Mouse (Mus musculus): ENCODE measurements around the gene Jmjd8. TPM values are rescaled to one million over a fixed set of nuclear protein-coding genes. Genes with fewer than 3 reads are reported as not detected.
A peak's percentile ranks its signal among the peaks of the same experiment; 100 is the strongest.

The Jmjd8 gene
- polyA plus RNA-seq, 1 experiment from 2014 or later = 29.7 TPM

DNA sequence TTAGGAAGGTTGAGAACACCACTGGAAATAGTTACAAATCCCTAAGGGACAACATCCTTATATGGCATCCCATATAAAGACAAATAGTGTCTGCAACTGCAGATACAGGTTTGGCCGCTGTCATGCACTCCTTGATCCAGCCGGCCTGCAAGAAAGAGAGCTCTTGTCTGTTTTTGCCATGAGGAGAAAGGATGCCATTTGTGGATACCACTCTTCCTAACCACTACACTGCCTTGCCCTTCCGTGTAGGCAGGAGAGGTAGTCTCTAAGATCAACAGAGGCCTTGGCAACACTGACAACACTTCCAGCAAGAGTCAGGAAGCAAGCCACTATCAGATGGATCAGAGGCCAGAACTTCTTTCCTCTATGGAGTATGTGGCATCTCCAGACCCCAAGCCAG is 42.4 kb upstream of the Jmjd8 start, which contains the start of gene Ccdc78:
Gene Ccdc78 (plus strand): TSS at position 301 of the 400 bp plus-strand sequence.
- no peak for TF ChIP-seq CTCF (IDR thresholded peaks at IDR 0.05; ENCODE audit: low read depth)
- no peak for TF ChIP-seq EP300 (optimal IDR thresholded peaks at IDR 0.05)
- peak within 1 kb of the TSS; percentile 77 for H3K4me2 ChIP-seq (replicated peaks; ENCODE audit: low read depth)
- peaks cover 14% of the 10 kb centered on the region; the same call in 1 of the 2 replicates for H3K36me3 ChIP-seq (ENCODE audit: control insufficient read depth, insufficient read depth, low read length)
- H3K4me3 ChIP-seq (ENCODE audit: low read depth, low read length) = peak within 1 kb of the TSS; percentile 69
- peaks cover 5% of the 10 kb centered on the region for H3K4me1 ChIP-seq (replicated peaks; ENCODE audit: control insufficient read depth, insufficient read depth)
- ATAC-seq (ENCODE audit: low FRiP score, low TSS enrichment) = no peak
- no peak for DNase-seq (ENCODE audit: low spot score)
- no peaks in the 10 kb centered on the region for H3K27me3 ChIP-seq (ENCODE audit: control insufficient read depth, insufficient read depth, low read length)
- H3K27ac ChIP-seq (replicated peaks) = peak within 1 kb of the TSS; percentile 45
- no peaks in the 10 kb centered on the region for H3K9me3 ChIP-seq (ENCODE audit: control insufficient read depth, low read length)
- WGBS = 74% methylated on average over 3 of the region's 3 CpGs
- peak within 1 kb of the TSS; percentile 61; the same call in 1 of the 2 replicates for H3K9ac ChIP-seq (ENCODE audit: low read length)

DNA sequence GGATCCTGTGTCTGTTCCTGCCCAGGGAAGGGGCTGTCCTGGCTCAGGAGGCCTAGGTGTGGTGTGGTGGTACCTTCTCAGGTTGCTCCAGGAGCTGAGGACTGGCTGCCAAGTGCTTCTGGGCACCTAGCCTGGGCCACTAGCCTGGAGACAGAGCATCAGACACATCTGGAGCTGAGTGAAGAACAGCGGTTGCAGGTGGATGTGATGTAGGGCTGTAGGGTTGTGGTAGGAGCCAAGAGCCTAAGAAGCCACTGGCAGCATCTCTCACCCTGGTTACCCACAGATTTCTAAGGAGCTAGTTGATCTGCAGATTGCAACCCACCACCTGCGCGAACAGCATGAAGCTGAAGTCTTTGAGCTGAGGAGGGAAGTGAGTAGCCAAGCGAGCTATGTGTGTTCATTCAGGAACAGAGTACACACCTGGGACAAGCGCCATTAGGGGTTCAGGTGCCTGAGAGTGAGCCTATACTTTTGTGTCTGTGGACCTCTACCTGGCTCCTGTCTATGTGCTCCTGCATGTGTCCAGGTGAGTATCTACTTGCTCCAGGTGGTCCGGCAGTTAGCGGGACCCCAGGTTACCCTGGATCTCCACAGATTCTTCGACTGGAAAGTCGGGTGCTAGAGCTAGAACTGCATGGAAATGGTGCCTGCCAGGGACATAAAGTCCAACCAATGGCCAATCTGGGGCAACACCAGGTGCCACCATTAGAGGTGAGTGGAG is 41.7 kb upstream of the Jmjd8 start:
- no peak for DNase-seq (ENCODE audit: low spot score)
- no peak for ATAC-seq (ENCODE audit: low FRiP score, low TSS enrichment)
- Histone ChIP-seq H3K4me1 (replicated peaks; ENCODE audit: control insufficient read depth, insufficient read depth) (peaks cover 8% of the 10 kb centered on the region), H3K9ac (ENCODE audit: low read length) (no peak overlapping the region), H3K4me2 (replicated peaks; ENCODE audit: low read depth) (no peak overlapping the region), H3K4me3 (ENCODE audit: low read depth, low read length) (no peak overlapping the region), H3K9me3 (ENCODE audit: control insufficient read depth, low read length) (no peaks in the 10 kb centered on the region), H3K27ac (replicated peaks) (no peak overlapping the region), H3K36me3 (ENCODE audit: control insufficient read depth, insufficient read depth, low read length) (peaks cover 14% of the 10 kb centered on the region; the same call in 1 of the 2 replicates), H3K27me3 (ENCODE audit: control insufficient read depth, insufficient read depth, low read length) (no peaks in the 10 kb centered on the region)
- WGBS = 91% methylated on average over 9 of the region's 9 CpGs
- TF ChIP-seq EP300 (optimal IDR thresholded peaks at IDR 0.05) (no peak), CTCF (IDR thresholded peaks at IDR 0.05; ENCODE audit: low read depth) (no peak)

DNA sequence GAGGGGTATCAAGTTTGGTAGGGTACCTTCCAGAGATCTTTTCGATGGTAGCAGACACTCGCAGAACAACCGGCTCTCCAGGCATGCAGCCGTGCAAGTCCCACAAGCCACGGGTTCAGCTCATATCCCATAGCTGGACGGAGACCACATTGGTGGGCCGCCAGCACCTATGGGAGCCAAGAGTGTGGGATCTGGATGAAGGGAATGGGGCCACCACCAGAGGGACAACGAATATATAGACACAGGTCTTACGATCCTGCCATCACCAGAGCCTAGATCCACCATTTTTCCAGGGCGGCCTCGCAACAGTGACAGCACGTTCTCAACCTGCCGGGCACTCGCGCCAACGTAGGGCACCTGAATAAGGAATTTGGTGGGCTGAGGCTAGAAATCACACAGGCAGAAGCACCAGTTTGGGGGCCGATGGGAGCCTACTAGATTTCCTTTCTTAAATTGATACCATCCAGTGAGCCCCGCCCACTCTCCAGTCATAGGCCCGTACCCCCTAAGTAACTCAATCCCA is 37.3 kb upstream of the Jmjd8 start:
- 20% methylated on average over 19 of the region's 19 CpGs for WGBS
- ATAC-seq (ENCODE audit: low FRiP score, low TSS enrichment) (no peak), DNase-seq (ENCODE audit: low spot score) (no peak)
- Histone ChIP-seq H3K4me1 (replicated peaks; ENCODE audit: control insufficient read depth, insufficient read depth) (peaks cover 3% of the 10 kb centered on the region; the same call in 1 of the 2 replicates), H3K4me3 (ENCODE audit: low read depth, low read length) (peak overlapping the region; percentile 79), H3K36me3 (ENCODE audit: control insufficient read depth, insufficient read depth, low read length) (peaks cover 9% of the 10 kb centered on the region; the same call in 1 of the 2 replicates), H3K27ac (replicated peaks) (peak overlapping the region; percentile 93), H3K4me2 (replicated peaks; ENCODE audit: low read depth) (peak overlapping the region; percentile 87), H3K27me3 (ENCODE audit: control insufficient read depth, insufficient read depth, low read length) (no peaks in the 10 kb centered on the region), H3K9ac (ENCODE audit: low read length) (peak overlapping the region; percentile 76), H3K9me3 (ENCODE audit: control insufficient read depth, low read length) (no peaks in the 10 kb centered on the region)
- TF ChIP-seq CTCF (IDR thresholded peaks at IDR 0.05; ENCODE audit: low read depth) (no peak), EP300 (optimal IDR thresholded peaks at IDR 0.05) (no peak)

DNA sequence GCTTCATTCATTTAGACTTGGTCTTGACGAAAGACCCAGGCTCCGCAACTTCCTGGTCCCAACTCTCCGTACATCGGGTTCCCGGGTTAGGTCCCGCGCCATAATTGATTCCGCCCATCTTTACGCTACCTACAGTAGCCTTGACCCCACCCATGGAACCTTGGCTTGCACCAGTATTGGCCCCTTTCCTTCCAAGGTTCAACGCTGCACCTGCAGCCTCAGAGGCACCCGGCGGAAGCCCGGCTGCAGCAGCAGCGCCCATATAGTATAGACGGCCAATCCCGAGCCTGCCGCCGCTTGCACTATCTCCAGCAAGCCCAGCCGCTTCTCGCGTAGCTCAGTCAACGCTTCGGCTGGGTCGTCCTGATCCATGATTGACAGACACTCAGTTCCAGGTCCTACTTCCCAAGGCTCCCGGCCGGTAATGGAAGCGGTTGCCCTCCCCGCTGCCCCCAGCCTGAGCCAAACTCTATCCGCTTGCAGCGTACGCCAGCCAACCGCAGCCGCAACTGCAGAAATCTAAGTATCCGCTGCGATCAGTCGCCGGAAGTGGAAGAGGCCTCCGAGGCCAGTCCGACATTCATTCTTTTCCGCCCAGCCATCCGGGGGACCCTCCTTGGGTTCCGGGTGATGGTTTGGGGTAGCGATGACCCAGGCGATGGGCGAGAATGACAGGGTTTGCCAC is 36.7 kb upstream of the Jmjd8 start:
- under 1% methylated on average over 45 of the region's 45 CpGs for WGBS
- TF ChIP-seq EP300 (optimal IDR thresholded peaks at IDR 0.05) (no peak), CTCF (IDR thresholded peaks at IDR 0.05; ENCODE audit: low read depth) (no peak)
- Histone ChIP-seq H3K4me2 (replicated peaks; ENCODE audit: low read depth) (peak overlapping the region; percentile 87), H3K36me3 (ENCODE audit: control insufficient read depth, insufficient read depth, low read length) (peaks cover 9% of the 10 kb centered on the region; the same call in 1 of the 2 replicates), H3K27ac (replicated peaks) (peak overlapping the region; percentile 93), H3K27me3 (ENCODE audit: control insufficient read depth, insufficient read depth, low read length) (no peaks in the 10 kb centered on the region), H3K4me3 (ENCODE audit: low read depth, low read length) (peak overlapping the region; percentile 79), H3K4me1 (replicated peaks; ENCODE audit: control insufficient read depth, insufficient read depth) (peaks cover 3% of the 10 kb centered on the region; the same call in 1 of the 2 replicates), H3K9me3 (ENCODE audit: control insufficient read depth, low read length) (no peaks in the 10 kb centered on the region), H3K9ac (ENCODE audit: low read length) (peak overlapping the region; percentile 76)
- ATAC-seq (ENCODE audit: low FRiP score, low TSS enrichment) (peak; percentile 78), DNase-seq (ENCODE audit: low spot score) (peak; percentile 85)

DNA sequence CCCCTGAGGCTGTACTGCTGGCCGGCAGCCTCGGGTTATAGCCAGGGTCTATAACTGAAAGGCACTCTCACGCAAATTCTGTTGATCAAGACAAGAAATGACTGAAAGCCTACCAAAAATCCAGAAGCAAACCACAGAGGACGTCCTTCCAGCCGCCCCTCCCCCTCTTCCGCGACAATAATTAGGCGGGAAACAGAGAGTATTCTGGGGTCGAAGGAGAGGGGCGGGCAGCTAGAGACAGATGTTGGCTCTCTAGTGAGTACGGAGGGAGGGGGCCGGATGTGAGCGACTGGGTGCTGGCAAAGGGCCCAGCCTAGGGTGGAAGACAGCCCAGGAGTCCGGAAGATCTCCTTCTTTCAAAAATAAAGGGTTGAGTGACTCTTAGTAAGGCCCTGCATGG is 36.1 kb upstream of the Jmjd8 start, which contains the start of gene Fam173a:
Gene Fam173a (minus strand): TSS at position 287 of the 400 bp plus-strand sequence.
- H3K4me3 ChIP-seq (ENCODE audit: low read depth, low read length) = peak within 1 kb of the TSS; percentile 79
- WGBS = under 1% methylated on average over 14 of the region's 14 CpGs
- peaks cover 3% of the 10 kb centered on the region; the same call in 1 of the 2 replicates for H3K4me1 ChIP-seq (replicated peaks; ENCODE audit: control insufficient read depth, insufficient read depth)
- peak within 1 kb of the TSS; percentile 93 for H3K27ac ChIP-seq (replicated peaks)
- peak; percentile 68 for DNase-seq (ENCODE audit: low spot score)
- no peaks in the 10 kb centered on the region for H3K9me3 ChIP-seq (ENCODE audit: control insufficient read depth, low read length)
- ATAC-seq (ENCODE audit: low FRiP score, low TSS enrichment) = peak; percentile 50; the same call in 1 of the 2 replicates
- H3K4me2 ChIP-seq (replicated peaks; ENCODE audit: low read depth) = peak within 1 kb of the TSS; percentile 87
- no peak for TF ChIP-seq CTCF (IDR thresholded peaks at IDR 0.05; ENCODE audit: low read depth)
- TF ChIP-seq EP300 (optimal IDR thresholded peaks at IDR 0.05) = no peak
- peaks cover 9% of the 10 kb centered on the region; the same call in 1 of the 2 replicates for H3K36me3 ChIP-seq (ENCODE audit: control insufficient read depth, insufficient read depth, low read length)
- H3K27me3 ChIP-seq (ENCODE audit: control insufficient read depth, insufficient read depth, low read length) = no peaks in the 10 kb centered on the region
- peak within 1 kb of the TSS; percentile 76 for H3K9ac ChIP-seq (ENCODE audit: low read length)

Data from stomach, postnatal 0 days (tissue).